Mouse (Mus musculus) liver, embryonic 14.5 days (tissue): ENCODE measurements around the gene Ranbp9. TPM values are rescaled to one million over a fixed set of nuclear protein-coding genes. Genes with fewer than 3 reads are reported as not detected.
A peak's percentile ranks its signal among the peaks of the same experiment; 100 is the strongest.

Source experiments
- ATAC-seq: fragments of 200-750 bp; cut with Nextera tagmentation; 2 replicates; pipeline ENCODE4 v1.8.0; 2017; ENCODE audit warnings: moderate number of reproducible peaks, mild to moderate bottlenecking, moderate library complexity; ENCODE audit not compliant: insufficient read depth
- DNase-seq, 3 experiments: peaks; one replicate each; pipeline ENCODE4 v3.0.0-alpha.2; 2012 to 2013; ENCODE audit warnings: low read depth in 3 of 3, low spot score in 3 of 3
- H3K27ac ChIP-seq: fragments of 300-500 bp; sonication (generic); 2 replicates; pipeline ENCODE4 v1.5.1; 2014; ENCODE audit warnings: moderate library complexity, mild to moderate bottlenecking, control low read depth, inconsistent platforms
- H3K27me3 ChIP-seq: fragments of 300-500 bp; sonication (generic); 2 replicates; pipeline ENCODE4 v1.6.1; 2014; ENCODE audit warnings: mild to moderate bottlenecking, low read length, moderate library complexity; ENCODE audit not compliant: control insufficient read depth, insufficient read depth
- H3K36me3 ChIP-seq: fragments of 300-500 bp; sonication (generic); replicated peaks from 2 replicates; pipeline ENCODE4 v1.6.1; 2014; ENCODE audit warnings: low read depth; ENCODE audit not compliant: control insufficient read depth, insufficient read depth
- H3K4me1 ChIP-seq, 2 experiments: fragments of 200-500 bp in 1 of 2; fragments of 300-500 bp in 1 of 2; sonication (generic) in 1 of 2; replicated peaks; 2 replicates each; pipeline ENCODE4 v1.6.1; 2012 to 2014; ENCODE audit warnings: antibody characterized with exemption in 1 of 2, inconsistent platforms in 1 of 2, low read length in 1 of 2; ENCODE audit not compliant: control insufficient read depth in 2 of 2, insufficient read depth in 2 of 2
- H3K4me2 ChIP-seq: fragments of 300-500 bp; sonication (generic); 2 replicates; pipeline ENCODE4 v1.6.1; 2014; ENCODE audit warnings: low read depth, mild to moderate bottlenecking, control low read depth, moderate library complexity
- H3K4me3 ChIP-seq, 2 experiments: fragments of 200-500 bp in 1 of 2; fragments of 300-500 bp in 1 of 2; sonication (generic) in 1 of 2; 2 replicates each; pipeline ENCODE4 v1.5.1; 2012 to 2014; ENCODE audit warnings: low read depth in 2 of 2, low read length in 2 of 2, mild to moderate bottlenecking in 2 of 2, control low read depth in 1 of 2, inconsistent platforms in 1 of 2, moderate library complexity in 1 of 2; ENCODE audit not compliant: insufficient read depth in 1 of 2
- H3K9ac ChIP-seq: fragments of 300-500 bp; sonication (generic); replicated peaks from 2 replicates; pipeline ENCODE4 v1.6.1; 2014; ENCODE audit warnings: mild to moderate bottlenecking, control low read depth, moderate library complexity
- H3K9me3 ChIP-seq: fragments of 300-500 bp; sonication (generic); 2 replicates; pipeline ENCODE4 v1.6.1; 2016; ENCODE audit warnings: low read length, mixed read lengths; ENCODE audit not compliant: control insufficient read depth
- CTCF ChIP-seq: IDR thresholded peaks from 2 replicates; pipeline ENCODE4 v1.5.1; 2016; ENCODE audit warnings: antibody characterized with exemption, low read depth, control low read depth
- EP300 ChIP-seq: IDR thresholded peaks from 2 replicates; pipeline ENCODE4 v1.6.1; 2016; ENCODE audit warnings: antibody characterized with exemption, low read depth
- WGBS: fragments of 180-500 bp; shearing (Covaris S2); extraction: QIAGEN DNeasy Blood & Tissue Kit; methylation state at CpG from one replicate; pipeline ENCODE4 v1.1.7; 2014; ENCODE audit not compliant: insufficient replicate concordance; 5-methylcytosine and 5-hydroxymethylcytosine counted together
- polyA plus RNA-seq, 2 experiments: library from polyadenylated mRNA; depleted of rRNA in 1 of 2; stranded (reverse) in 1 of 2; unstranded in 1 of 2; fragments of >200 nt; fragmentation: Nextera tagmentation in 1 of 2; extraction: Ambion mirVana in 1 of 2; gene quantifications; 2 replicates each; pipeline versions ENCODE4 v1.2.1 to v1.2.3; 2012 to 2014

Gene Ranbp9
- polyA plus RNA-seq, 2 experiments: 3.6 to 7.2 TPM

DNA sequence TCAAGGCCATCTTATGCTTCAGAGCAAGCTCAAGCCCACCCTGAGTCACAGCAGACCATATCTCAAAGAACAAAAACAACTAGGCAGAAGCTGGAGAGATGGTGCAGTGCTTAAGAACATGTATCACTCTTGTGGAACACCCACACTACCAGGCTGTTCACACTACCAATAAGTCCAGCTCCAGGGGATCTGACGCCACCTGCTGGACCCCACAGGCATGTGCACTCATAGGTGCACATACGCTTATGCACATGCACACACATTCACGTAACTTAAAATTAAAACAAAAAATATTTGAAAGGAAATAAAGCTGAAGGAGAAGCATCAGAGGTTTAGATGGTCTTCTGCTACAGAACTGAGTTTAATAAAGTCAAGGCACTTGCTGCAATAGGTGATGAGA is 16.7 kb upstream of the Ranbp9 start:
- no peaks in the 10 kb centered on the region for H3K9me3 ChIP-seq
- no peak for DNase-seq
- no peaks in the 10 kb centered on the region for H3K27me3 ChIP-seq
- H3K4me1 ChIP-seq: no peaks in the 10 kb centered on the region
- 87% methylated on average over 3 of the region's 3 CpGs for WGBS
- no peak overlapping the region for H3K4me2 ChIP-seq
- no peak for ATAC-seq
- H3K4me3 ChIP-seq: no peak overlapping the region
- H3K9ac ChIP-seq: no peak overlapping the region
- H3K36me3 ChIP-seq: no peaks in the 10 kb centered on the region
- H3K27ac ChIP-seq: no peak overlapping the region
- TF ChIP-seq EP300: no peak
- peak; percentile 57 for TF ChIP-seq CTCF

DNA sequence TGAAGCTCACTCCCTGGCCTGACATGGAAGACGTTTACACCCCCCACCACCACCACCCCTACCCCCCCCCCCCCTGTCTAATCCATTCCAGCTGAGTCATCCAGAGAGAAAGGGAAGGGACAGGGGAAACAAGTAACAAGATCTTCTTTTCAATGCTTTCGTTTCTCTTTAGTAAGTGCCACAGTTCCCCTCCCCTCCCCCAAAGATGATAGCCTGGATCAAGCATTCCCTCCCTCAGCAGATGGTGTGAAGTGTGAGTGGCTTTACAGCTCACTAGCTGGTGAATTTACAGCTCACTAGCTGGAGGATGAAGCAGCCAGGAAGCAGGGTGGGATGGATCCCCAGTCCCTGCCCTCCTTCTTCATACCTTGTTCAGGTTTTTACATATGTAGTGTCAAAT is 15.6 kb upstream of the Ranbp9 start:
- no peak overlapping the region for H3K9ac ChIP-seq
- H3K27me3 ChIP-seq: no peaks in the 10 kb centered on the region
- DNase-seq (no peak), ATAC-seq (no peak)
- no peaks in the 10 kb centered on the region for H3K9me3 ChIP-seq
- no peak for TF ChIP-seq EP300
- TF ChIP-seq CTCF: no peak
- 13% methylated on average over 2 of the region's 2 CpGs for WGBS
- H3K27ac ChIP-seq: no peak overlapping the region
- H3K4me2 ChIP-seq: no peak overlapping the region
- H3K4me3 ChIP-seq: no peak overlapping the region
- no peaks in the 10 kb centered on the region for H3K4me1 ChIP-seq
- H3K36me3 ChIP-seq: no peaks in the 10 kb centered on the region

- Histone ChIP-seq H3K9ac (no peak overlapping the region), H3K4me2 (no peak overlapping the region), H3K27me3 (no peaks in the 10 kb centered on the region), H3K36me3 (no peaks in the 10 kb centered on the region), H3K4me1 (no peaks in the 10 kb centered on the region), H3K9me3 (no peaks in the 10 kb centered on the region), H3K4me3 (no peak overlapping the region), H3K27ac (no peak overlapping the region)
- WGBS: 68% methylated on average over 7 of the region's 7 CpGs
- TF ChIP-seq CTCF (no peak), EP300 (no peak)
- DNase-seq (no peak), ATAC-seq (no peak)
These were observed 14.6 kb upstream of the Ranbp9 start for GRCm38 (mm10) chr13:43495645-43496044.

DNA sequence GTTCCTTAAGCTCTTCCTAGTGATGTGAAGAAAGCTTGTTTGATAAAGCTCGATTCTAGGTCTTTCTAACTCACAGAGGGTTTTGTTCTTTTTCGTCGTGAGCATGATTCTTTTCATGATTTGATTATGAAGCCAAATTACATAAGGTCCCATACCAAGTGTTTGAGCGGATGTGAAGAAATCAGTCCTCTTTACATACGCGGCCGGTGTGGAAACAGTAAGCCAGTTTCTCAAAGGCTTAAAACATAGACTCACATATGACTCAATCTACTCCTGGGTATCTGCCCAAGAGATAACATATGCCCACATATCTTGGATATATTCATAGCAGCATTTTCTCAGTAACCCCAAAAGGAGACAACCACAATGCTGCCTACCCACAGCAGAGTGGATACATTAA is 12.6 kb upstream of the Ranbp9 start:
- no peak for TF ChIP-seq CTCF
- no peak for TF ChIP-seq EP300
- H3K36me3 ChIP-seq: no peaks in the 10 kb centered on the region
- no peak overlapping the region for H3K4me3 ChIP-seq
- no peak overlapping the region for H3K27ac ChIP-seq
- H3K9me3 ChIP-seq: no peaks in the 10 kb centered on the region
- no peak for DNase-seq
- no peak overlapping the region for H3K9ac ChIP-seq
- no peaks in the 10 kb centered on the region for H3K27me3 ChIP-seq
- H3K4me1 ChIP-seq: no peaks in the 10 kb centered on the region
- H3K4me2 ChIP-seq: no peak overlapping the region
- no peak for ATAC-seq
- WGBS: 75% methylated on average over 7 of the region's 7 CpGs

DNA sequence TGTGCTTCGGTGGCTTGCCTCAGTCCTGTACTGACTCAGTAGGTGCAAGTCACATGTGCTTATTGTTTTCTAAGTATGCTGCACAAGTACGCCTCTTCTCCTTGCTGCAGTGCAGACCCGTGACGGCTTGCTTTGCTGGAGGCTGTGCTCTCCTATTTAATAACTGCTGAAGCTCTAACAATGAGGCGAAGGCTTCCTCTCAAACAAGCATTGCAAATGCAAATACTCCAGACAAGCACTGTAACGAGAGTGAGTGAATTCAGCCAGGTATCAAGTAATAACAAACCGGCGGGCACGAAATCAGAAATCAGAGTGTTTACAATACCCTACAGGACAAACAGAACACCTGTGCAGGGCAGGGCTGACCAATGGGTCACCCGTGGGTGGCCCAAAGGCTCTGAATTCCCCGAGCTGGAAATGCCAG is 12.0 kb upstream of the Ranbp9 start:
- Histone ChIP-seq H3K36me3 (no peaks in the 10 kb centered on the region), H3K4me3 (no peak overlapping the region), H3K27me3 (no peaks in the 10 kb centered on the region), H3K9me3 (no peaks in the 10 kb centered on the region), H3K27ac (no peak overlapping the region), H3K9ac (no peak overlapping the region), H3K4me1 (no peaks in the 10 kb centered on the region), H3K4me2 (no peak overlapping the region)
- ATAC-seq (no peak), DNase-seq (no peak)
- TF ChIP-seq EP300 (no peak), CTCF (no peak)
- 66% methylated on average over 11 of the region's 11 CpGs for WGBS
